Comparison of ENCODE assay signal across 14 mouse cellular contexts in genomic region chr16:42897125-42897693, GRCm38 (mm10). TPM values are rescaled to one million over a fixed set of nuclear protein-coding genes. Genes with fewer than 3 reads are reported as not detected.
DNase-seq lines count a peak whose midpoint lies in the region; ATAC-seq and TF ChIP-seq lines count a peak whose summit lies in the region.
"Had no signal": no experiment of that assay in that cellular context is flagged by ENCODE, and none has a peak within 500 bp of the region (broad histone marks: within the 10 kb centered on the region; RNA-seq: fewer than 3 reads in every experiment).

No protein-coding gene starts in this region.

- no peak for TF ChIP-seq POLR2A in cerebellum, adult 2 months (IDR thresholded peaks at IDR 0.05; ENCODE audit: borderline replicate concordance, insufficient read depth, low read length)
- no peak for TF ChIP-seq POLR2A in cortical plate, adult 2 months (IDR thresholded peaks at IDR 0.05; ENCODE audit: extremely low read depth, insufficient read depth, low read length)

- H3K4me1 ChIP-seq in cerebellum, adult 2 months (ENCODE audit: control insufficient read depth, insufficient read depth, low read length) = no peaks in the 10 kb centered on the region
- H3K4me1 ChIP-seq in kidney, embryonic 15.5 days = no peaks in the 10 kb centered on the region
- no peaks in the 10 kb centered on the region for H3K4me1 ChIP-seq in cortical plate, adult 2 months (ENCODE audit: control insufficient read depth, insufficient read depth, low read length)
- no peaks in the 10 kb centered on the region for H3K4me1 ChIP-seq in forebrain, postnatal 0 days (ENCODE audit: insufficient read depth)
- no peaks in the 10 kb centered on the region for H3K4me1 ChIP-seq in hindbrain, embryonic 16.5 days (ENCODE audit: control insufficient read depth, insufficient read depth, low read depth, low read length)
- H3K4me1 ChIP-seq: forebrain, embryonic 10.5 days; limb, embryonic 12.5 days; megakaryocyte, embryonic 14.5 days had no signal

- WGBS in cerebellum, adult 2 months = 71% methylated on average over 3 of the region's 3 CpGs
- WGBS in kidney, embryonic 15.5 days = 70% methylated on average over 3 of the region's 3 CpGs
- WGBS in forebrain, postnatal 0 days = 79% methylated on average over 3 of the region's 3 CpGs
- 78% methylated on average over 3 of the region's 3 CpGs for WGBS in hindbrain, embryonic 16.5 days

- H3K4me2 ChIP-seq in kidney, embryonic 15.5 days = no peak overlapping the region
- no peak overlapping the region for H3K4me2 ChIP-seq in forebrain, postnatal 0 days (ENCODE audit: low read depth)
- H3K4me2 ChIP-seq in hindbrain, embryonic 16.5 days (ENCODE audit: low read length) = no peak overlapping the region
- H3K4me2 ChIP-seq: limb, embryonic 12.5 days had no signal

- no peak overlapping the region for H3K4me3 ChIP-seq in cerebellum, adult 2 months (replicated peaks; ENCODE audit: insufficient read depth, low read depth, low read length)
- no peak overlapping the region for H3K4me3 ChIP-seq in kidney, embryonic 15.5 days (replicated peaks)
- peak overlapping the region; percentile 5; the same call in 1 of the 2 replicates for H3K4me3 ChIP-seq in cortical plate, adult 2 months (ENCODE audit: insufficient read depth, low read length)
- H3K4me3 ChIP-seq in forebrain, postnatal 0 days (ENCODE audit: low read depth, low read length) = no peak overlapping the region
- no peak overlapping the region for H3K4me3 ChIP-seq in hindbrain, embryonic 16.5 days (ENCODE audit: low read length)
- H3K4me3 ChIP-seq: forebrain, embryonic 10.5 days; limb, embryonic 12.5 days; megakaryocyte, embryonic 14.5 days had no signal

- H3K9me3 ChIP-seq in kidney, embryonic 15.5 days (replicated peaks) = no peaks in the 10 kb centered on the region
- no peaks in the 10 kb centered on the region for H3K9me3 ChIP-seq in forebrain, postnatal 0 days (ENCODE audit: low read length)
- H3K9me3 ChIP-seq in hindbrain, embryonic 16.5 days (ENCODE audit: control insufficient read depth, low read length) = no peaks in the 10 kb centered on the region
- H3K9me3 ChIP-seq: forebrain, embryonic 10.5 days; limb, embryonic 12.5 days; megakaryocyte, embryonic 14.5 days had no signal

- no peaks in the 10 kb centered on the region for H3K27me3 ChIP-seq in cerebellum, adult 2 months (ENCODE audit: control insufficient read depth, insufficient read depth, low read length)
- H3K27me3 ChIP-seq in kidney, embryonic 15.5 days = no peaks in the 10 kb centered on the region
- no peaks in the 10 kb centered on the region for H3K27me3 ChIP-seq in forebrain, postnatal 0 days (ENCODE audit: insufficient read depth, low read length)
- H3K27me3 ChIP-seq in hindbrain, embryonic 16.5 days (replicated peaks; ENCODE audit: control insufficient read depth, insufficient read depth, low read length) = no peaks in the 10 kb centered on the region
- H3K27me3 ChIP-seq: limb, embryonic 12.5 days; megakaryocyte, embryonic 14.5 days had no signal

- no peak overlapping the region for H3K27ac ChIP-seq in cerebellum, adult 2 months (ENCODE audit: insufficient read depth, low read length)
- H3K27ac ChIP-seq in kidney, embryonic 15.5 days = no peak overlapping the region
- no peak overlapping the region for H3K27ac ChIP-seq in cortical plate, adult 2 months (ENCODE audit: insufficient read depth, low read length)
- H3K27ac ChIP-seq in forebrain, postnatal 0 days (ENCODE audit: low read depth, low read length) = no peak overlapping the region
- H3K27ac ChIP-seq in hindbrain, embryonic 16.5 days (ENCODE audit: low read depth, low read length) = no peak overlapping the region
- H3K27ac ChIP-seq: forebrain, embryonic 10.5 days; limb, embryonic 12.5 days had no signal

- H3K9ac ChIP-seq in kidney, embryonic 15.5 days = no peak overlapping the region
- H3K9ac ChIP-seq in forebrain, postnatal 0 days = no peak overlapping the region
- H3K9ac ChIP-seq in hindbrain, embryonic 16.5 days (ENCODE audit: low read depth, low read length) = no peak overlapping the region
- H3K9ac ChIP-seq: limb, embryonic 12.5 days had no signal

- no peaks in the 10 kb centered on the region for H3K36me3 ChIP-seq in kidney, embryonic 15.5 days
- H3K36me3 ChIP-seq in forebrain, postnatal 0 days (ENCODE audit: insufficient read depth) = no peaks in the 10 kb centered on the region
- H3K36me3 ChIP-seq in hindbrain, embryonic 16.5 days (ENCODE audit: control insufficient read depth, insufficient read depth, low read length) = no peaks in the 10 kb centered on the region
- H3K36me3 ChIP-seq: forebrain, embryonic 10.5 days; limb, embryonic 12.5 days had no signal

- peak; percentile 35 to 38 for DNase-seq in cerebellum, adult 2 months
- no peak for DNase-seq in cerebellum, adult 18-20 months
- peak; percentile 31 for DNase-seq in kidney, adult 11 months
- peak; percentile 35 for DNase-seq in 416B (ENCODE audit: low read depth)
- DNase-seq in forebrain, postnatal 0 days = no peak
- DNase-seq: embryo, embryonic 11 days had no signal

- TF ChIP-seq CTCF in cerebellum, adult 2 months (IDR thresholded peaks at IDR 0.05; ENCODE audit: borderline replicate concordance, insufficient read depth, low read depth, low read length) = no peak
- no peak for TF ChIP-seq CTCF in cortical plate, adult 2 months (IDR thresholded peaks at IDR 0.05; ENCODE audit: extremely low read depth, insufficient read depth, low read length)
- no peak for TF ChIP-seq CTCF in forebrain, postnatal 0 days (IDR thresholded peaks at IDR 0.05; ENCODE audit: low read depth)

- ATAC-seq in kidney, embryonic 15.5 days (replicated peaks; ENCODE audit: low FRiP score) = no peak
- no peak for ATAC-seq in forebrain, postnatal 0 days
- no peak for ATAC-seq in hindbrain, embryonic 16.5 days
- ATAC-seq: CD4-positive, CD25-positive, alpha-beta regulatory T cell, adult 4 months; intestine, postnatal 0 days had no signal

RNA-seq across cellular contexts. Expression of gene Zbtb20, which starts 21.5 kb away (rescaled TPM):
- 22.1 and 25.2 TPM in 2 replicates for polyA plus RNA-seq in cerebellum, adult 2 months (2012; rRNA removed)
- 41.2 and 42.1 TPM in 2 replicates for polyA plus RNA-seq in kidney, embryonic 15.5 days (2015; fragmentation: Nextera tagmentation; extraction: Ambion mirVana)
- 13.1 and 15.7 TPM in 2 replicates for polyA plus RNA-seq in cortical plate, adult 2 months (2012; rRNA removed)
- total RNA-seq in forebrain, postnatal 0 days (2014; rRNA removed) = 38.5 and 63.4 TPM in 2 replicates
- 29.1 and 90.9 TPM in 2 replicates for polyA plus RNA-seq in forebrain, postnatal 0 days (2015; fragmentation: Nextera tagmentation; extraction: Ambion mirVana)
- polyA plus RNA-seq in hindbrain, embryonic 16.5 days (2015; fragmentation: Nextera tagmentation; extraction: Ambion mirVana) = 46.6 and 53.3 TPM in 2 replicates

Comparison
In these comparisons a context has a peak if more than half of its experiments do, and no peak if none do; other contexts are left out.
1. DNase-seq: peak in cerebellum, adult 2 months (2 of 2), kidney, adult 11 months (single experiment) and 416B (single experiment); none in cerebellum, adult 18-20 months (0 of 2) and forebrain, postnatal 0 days (single experiment).